Mouse (Mus musculus) liver, adult 2 months (tissue): ENCODE results near the gene S100a4. TPM values are rescaled to one million over a fixed set of nuclear protein-coding genes. Genes with fewer than 3 reads are reported as not detected.

ENCODE experiments used
- DNase-seq: peaks from one replicate; pipeline ENCODE4 v3.0.0-alpha.2; 2011; ENCODE audit warnings: low read depth, low spot score; ENCODE audit errors: extremely low read depth
- H3K27ac ChIP-seq: fragments of 200-500 bp; replicated peaks from 2 replicates; pipeline ENCODE4 v1.5.1; 2012; ENCODE audit warnings: low read depth, mild to moderate bottlenecking, control low read depth, inconsistent platforms, low read length; ENCODE audit not compliant: insufficient read depth
- H3K27me3 ChIP-seq: fragments of 200-500 bp; 2 replicates; pipeline ENCODE4 v1.6.1; 2012; ENCODE audit warnings: mild to moderate bottlenecking, moderate library complexity, low read length, inconsistent platforms; ENCODE audit not compliant: control insufficient read depth, insufficient read depth
- H3K36me3 ChIP-seq: fragments of 200-500 bp; 2 replicates; pipeline ENCODE4 v1.6.1; 2012; ENCODE audit warnings: low read length, inconsistent platforms; ENCODE audit not compliant: control insufficient read depth, insufficient read depth
- H3K4me1 ChIP-seq: fragments of 200-500 bp; 2 replicates; pipeline ENCODE4 v1.6.1; 2011; ENCODE audit warnings: low read length; ENCODE audit not compliant: control insufficient read depth, insufficient read depth
- H3K4me3 ChIP-seq: fragments of 200-500 bp; 2 replicates; pipeline ENCODE4 v1.5.1; 2011; ENCODE audit warnings: low read depth, mild to moderate bottlenecking, control low read depth, low read length, moderate library complexity; ENCODE audit not compliant: insufficient read depth
- H3K79me2 ChIP-seq: fragments of 200-500 bp; 2 replicates; pipeline ENCODE4 v1.6.1; 2012; ENCODE audit warnings: inconsistent platforms, mild to moderate bottlenecking, low read length, moderate library complexity; ENCODE audit not compliant: control insufficient read depth, insufficient read depth
- H3K9ac ChIP-seq: fragments of 200-500 bp; 2 replicates; pipeline ENCODE4 v1.6.1; 2012; ENCODE audit warnings: low read depth, mild to moderate bottlenecking, control low read depth, inconsistent platforms, low read length
- CTCF ChIP-seq: fragments of 200-500 bp; IDR thresholded peaks from 2 replicates; pipeline ENCODE4 v1.5.1; 2011; ENCODE audit warnings: low read depth, low read length, control low read depth
- POLR2A ChIP-seq: fragments of 200-500 bp; IDR thresholded peaks from 2 replicates; pipeline ENCODE4 v1.6.1; 2011; ENCODE audit warnings: low read length, control low read depth; ENCODE audit not compliant: insufficient read depth; ENCODE audit errors: extremely low read depth
- WGBS: fragments of 180-500 bp; shearing (Covaris S2); methylation state at CpG from one replicate; pipeline ENCODE4 v1.1.7; 2018; 5-methylcytosine and 5-hydroxymethylcytosine counted together
- polyA plus RNA-seq: library from polyadenylated mRNA; depleted of rRNA; stranded (reverse); fragments of >200 nt; gene quantifications from 2 replicates; pipeline ENCODE4 v1.2.3, GENCODE M21; 2012
- total RNA-seq: library from RNA; depleted of rRNA; stranded (reverse); fragments of >200 nt; gene quantifications from 2 replicates; pipeline ENCODE4 v1.2.3, GENCODE M21; 2014

S100a4 gene
- total and polyA plus RNA-seq, 2 experiments: 1.0 to 2.8 TPM

DNA sequence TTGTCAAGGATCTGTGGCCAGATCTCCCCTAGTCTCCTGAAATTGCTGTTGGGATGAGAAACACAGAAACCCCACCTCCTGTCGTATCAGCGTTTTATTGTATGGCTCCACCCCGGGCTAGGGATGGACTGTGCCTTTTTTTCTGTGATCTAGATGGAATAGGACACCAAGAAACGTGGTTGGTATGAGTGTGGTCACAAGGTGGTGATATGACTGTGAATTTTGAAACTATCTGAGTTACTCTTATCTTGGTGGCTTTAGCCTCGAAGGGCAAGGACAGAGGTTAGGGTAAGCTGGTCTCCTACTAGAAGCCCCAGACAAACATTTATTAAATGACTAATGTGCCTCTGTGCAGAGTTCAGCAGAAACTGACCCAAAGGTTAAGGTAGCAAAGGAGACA is 8.0 kb upstream of the S100a4 start:
- Histone ChIP-seq H3K36me3 (no peaks in the 10 kb centered on the region), H3K27ac (no peak overlapping the region), H3K27me3 (no peaks in the 10 kb centered on the region), H3K4me3 (no peak overlapping the region), H3K4me1 (no peaks in the 10 kb centered on the region), H3K9ac (no peak overlapping the region), H3K79me2 (no peaks in the 10 kb centered on the region)
- WGBS: 67% methylated on average over 5 of the region's 5 CpGs
- no peak for DNase-seq
- TF ChIP-seq POLR2A: no peak
- TF ChIP-seq CTCF: no peak

DNA sequence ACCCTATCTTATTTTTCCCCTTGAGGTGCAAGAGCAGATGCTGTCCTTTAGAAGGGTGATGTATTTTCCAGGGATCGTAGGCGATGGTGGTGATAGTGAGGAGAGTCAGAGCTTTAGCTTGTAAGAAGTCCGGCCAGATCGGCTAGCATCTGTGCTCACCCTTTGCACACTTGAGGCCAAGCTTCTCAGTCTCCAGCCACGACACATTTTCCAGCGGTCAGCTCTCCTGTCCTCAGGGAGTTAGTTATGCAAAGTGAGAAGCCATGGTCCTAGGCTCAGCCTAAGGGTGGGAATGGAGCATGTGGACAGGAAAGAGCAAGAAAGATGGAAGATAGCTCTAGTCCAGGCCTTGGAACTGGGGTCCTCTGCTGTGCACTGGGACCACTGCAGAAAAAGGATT is 6.8 kb upstream of the S100a4 start:
- no peaks in the 10 kb centered on the region for H3K4me1 ChIP-seq
- H3K4me3 ChIP-seq: no peak overlapping the region
- no peaks in the 10 kb centered on the region for H3K79me2 ChIP-seq
- no peak overlapping the region for H3K27ac ChIP-seq
- TF ChIP-seq CTCF (no peak), POLR2A (no peak)
- DNase-seq: no peak
- H3K36me3 ChIP-seq: no peaks in the 10 kb centered on the region
- H3K9ac ChIP-seq: no peak overlapping the region
- H3K27me3 ChIP-seq: no peaks in the 10 kb centered on the region
- WGBS: 90% methylated on average over 6 of the region's 6 CpGs

DNA sequence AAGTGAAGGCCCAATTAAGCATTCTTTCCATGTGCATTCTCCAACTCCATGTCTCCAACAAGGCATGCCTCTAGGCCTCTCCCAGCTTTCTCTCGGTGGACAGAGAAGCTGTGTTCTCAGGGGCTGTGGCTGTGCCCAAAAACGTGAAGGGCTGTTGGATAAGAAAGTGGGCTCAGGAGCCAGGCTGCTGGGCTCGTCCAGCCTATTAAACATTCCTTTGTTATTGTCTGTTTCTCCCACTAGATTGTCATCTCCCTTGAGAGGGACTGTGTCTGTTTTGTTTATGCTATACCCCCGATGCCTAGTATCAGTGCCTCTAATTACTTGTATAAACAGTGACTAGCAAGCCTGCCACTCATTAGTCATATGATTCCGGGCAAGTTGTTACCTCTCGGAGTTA is 5.8 kb upstream of the S100a4 start:
- TF ChIP-seq POLR2A: no peak
- TF ChIP-seq CTCF: no peak
- Histone ChIP-seq H3K27ac (no peak overlapping the region), H3K36me3 (no peaks in the 10 kb centered on the region), H3K79me2 (no peaks in the 10 kb centered on the region), H3K4me1 (no peaks in the 10 kb centered on the region), H3K4me3 (no peak overlapping the region), H3K9ac (no peak overlapping the region), H3K27me3 (no peaks in the 10 kb centered on the region)
- DNase-seq: no peak
- 62% methylated on average over 6 of the region's 6 CpGs for WGBS

DNA sequence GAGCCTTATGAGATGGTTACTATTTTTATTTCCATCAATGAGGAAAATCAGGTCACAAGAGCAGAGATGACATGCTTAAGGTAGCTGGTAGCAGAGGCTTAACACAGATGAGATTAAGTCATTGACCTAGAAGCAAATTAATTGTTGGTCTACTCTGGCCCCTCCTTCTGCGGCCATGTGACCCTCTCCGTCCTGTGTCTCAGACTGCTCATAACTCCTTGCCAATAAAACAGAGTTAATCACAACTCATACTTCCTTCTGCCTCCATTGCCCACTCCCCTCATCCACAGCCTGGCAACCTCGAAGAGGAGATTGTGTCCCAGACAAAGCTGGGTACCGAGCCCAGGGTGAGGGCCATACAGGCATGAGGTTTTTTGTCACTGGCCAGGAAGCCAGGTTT is 5.4 kb upstream of the S100a4 start:
- TF ChIP-seq CTCF: no peak
- TF ChIP-seq POLR2A: no peak
- no peaks in the 10 kb centered on the region for H3K4me1 ChIP-seq

DNA sequence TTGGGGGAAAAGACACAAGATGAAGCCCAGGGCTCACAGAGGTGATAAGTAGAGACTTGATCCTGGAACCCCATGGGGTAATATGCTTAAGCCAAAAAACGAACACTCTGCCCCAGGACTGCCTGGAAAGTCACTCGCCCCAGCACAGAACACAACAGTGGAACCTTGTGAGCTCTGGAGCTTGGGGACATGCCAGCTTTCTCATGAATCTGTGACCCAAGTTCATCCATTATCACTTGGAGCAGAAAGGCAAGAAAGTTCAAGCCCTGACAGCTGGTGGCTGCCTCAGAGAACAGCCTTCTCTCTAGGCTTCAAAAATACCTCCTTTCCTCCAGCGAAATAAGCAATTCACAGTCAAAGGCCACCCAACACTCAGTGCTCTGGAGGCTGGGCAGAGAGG is 4.2 kb upstream of the S100a4 start:
- Histone ChIP-seq H3K79me2 (no peaks in the 10 kb centered on the region), H3K4me3 (no peak overlapping the region), H3K36me3 (no peaks in the 10 kb centered on the region), H3K4me1 (no peaks in the 10 kb centered on the region), H3K27ac (no peak overlapping the region), H3K9ac (no peak overlapping the region), H3K27me3 (no peaks in the 10 kb centered on the region)
- no peak for TF ChIP-seq POLR2A
- no peak for TF ChIP-seq CTCF
- DNase-seq: no peak
- WGBS: 60% methylated on average over 3 of the region's 3 CpGs

More for the DNA sequence above, 5.4 kb upstream of the S100a4 start:
- H3K9ac ChIP-seq: no peak overlapping the region
- 76% methylated on average over 4 of the region's 4 CpGs for WGBS
- H3K27ac ChIP-seq: no peak overlapping the region
- no peaks in the 10 kb centered on the region for H3K27me3 ChIP-seq
- DNase-seq: no peak
- H3K4me3 ChIP-seq: no peak overlapping the region
- no peaks in the 10 kb centered on the region for H3K36me3 ChIP-seq
- H3K79me2 ChIP-seq: no peaks in the 10 kb centered on the region

DNA sequence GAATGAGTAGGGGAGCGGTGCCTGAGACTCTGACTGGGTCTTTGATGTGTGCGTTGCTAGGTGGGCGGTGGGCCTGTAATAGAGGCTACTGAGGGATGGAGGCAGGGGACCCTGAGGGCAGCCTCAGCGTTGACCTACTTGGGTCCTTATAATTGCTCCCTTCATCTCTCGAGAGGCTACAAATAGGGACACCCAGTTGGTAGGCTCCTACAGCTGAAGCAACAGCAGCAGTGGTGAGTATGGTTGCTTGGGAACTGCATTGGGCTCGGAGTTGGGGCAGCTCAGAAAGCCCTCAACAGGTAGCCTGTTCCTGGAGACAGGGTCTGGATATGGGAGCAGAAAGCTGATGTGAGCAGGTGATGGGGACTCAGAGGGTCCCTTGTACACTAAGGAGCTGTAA is 3.5 kb upstream of the S100a4 start:
- H3K27me3 ChIP-seq: no peaks in the 10 kb centered on the region

More for the DNA sequence above, 3.5 kb upstream of the S100a4 start:
- Histone ChIP-seq H3K4me1 (no peaks in the 10 kb centered on the region), H3K79me2 (no peaks in the 10 kb centered on the region), H3K27ac (no peak overlapping the region), H3K36me3 (no peaks in the 10 kb centered on the region), H3K9ac (no peak overlapping the region), H3K4me3 (no peak overlapping the region)
- DNase-seq: no peak
- WGBS: 79% methylated on average over 6 of the region's 6 CpGs
- no peak for TF ChIP-seq POLR2A
- TF ChIP-seq CTCF: no peak
